Mouse (Mus musculus) heart, adult 2 months (tissue): ENCODE results near the gene Lmo1. TPM values are rescaled to one million over a fixed set of nuclear protein-coding genes. Genes with fewer than 3 reads are reported as not detected.
A peak's percentile ranks its signal among the peaks of the same experiment; 100 is the strongest.

Experiments
- DNase-seq, 2 experiments: peaks; one replicate each; pipeline ENCODE4 v3.0.0; 2021
- H3K27ac ChIP-seq: fragments of 200-600 bp; 2 replicates; pipeline ENCODE4 v1.8.1; 2022
- H3K27me3 ChIP-seq: fragments of 200-500 bp; 2 replicates; pipeline ENCODE4 v1.6.1; 2012; ENCODE audit warnings: mild to moderate bottlenecking, low read length, inconsistent platforms, mixed read lengths; ENCODE audit not compliant: control insufficient read depth, insufficient read depth
- H3K36me3 ChIP-seq: fragments of 200-500 bp; 2 replicates; pipeline ENCODE4 v1.6.1; 2012; ENCODE audit warnings: low read length, inconsistent platforms; ENCODE audit not compliant: control insufficient read depth, insufficient read depth
- H3K4me1 ChIP-seq: fragments of 200-500 bp; 2 replicates; pipeline ENCODE4 v1.6.1; 2011; ENCODE audit warnings: low read length; ENCODE audit not compliant: control insufficient read depth, insufficient read depth
- H3K4me3 ChIP-seq: fragments of 200-600 bp; 2 replicates; pipeline ENCODE4 v1.8.1; 2022
- H3K79me2 ChIP-seq: fragments of 200-500 bp; replicated peaks from 2 replicates; pipeline ENCODE4 v1.6.1; 2012; ENCODE audit warnings: mild to moderate bottlenecking, inconsistent platforms, low read length, moderate library complexity, mixed read lengths; ENCODE audit not compliant: control insufficient read depth, insufficient read depth
- H3K9ac ChIP-seq: fragments of 200-500 bp; 2 replicates; pipeline ENCODE4 v1.6.1; 2012; ENCODE audit warnings: low read depth, mild to moderate bottlenecking, control low read depth, inconsistent platforms, low read length, mixed read lengths
- CTCF ChIP-seq: fragments of 200-600 bp; IDR thresholded peaks from 2 replicates; pipeline ENCODE4 v1.8.1; 2022; ENCODE audit warnings: antibody characterized with exemption, mild to moderate bottlenecking, moderate library complexity
- EP300 ChIP-seq: fragments of 200-500 bp; IDR thresholded peaks from 2 replicates; pipeline ENCODE4 v1.6.1; 2011; ENCODE audit warnings: low read depth, low read length, control low read depth; ENCODE audit not compliant: insufficient read depth
- POLR2A ChIP-seq: fragments of 200-500 bp; IDR thresholded peaks from 2 replicates; pipeline ENCODE4 v1.6.1; 2011; ENCODE audit warnings: mild to moderate bottlenecking, low read depth, low read length, control low read depth; ENCODE audit not compliant: insufficient read depth
- WGBS: fragments of 180-500 bp; shearing (Covaris S2); methylation state at CpG from one replicate; pipeline ENCODE4 v1.1.7; 2018; 5-methylcytosine and 5-hydroxymethylcytosine counted together
- intact Hi-C: fragments of 180-260 bp; cut with DNase I; formaldehyde crosslinking; loops from one replicate; pipeline ENCODE4 v1.15.1; 2025
- polyA plus RNA-seq: library from polyadenylated mRNA; depleted of rRNA; stranded (reverse); fragments of >200 nt; gene quantifications from 2 replicates; pipeline ENCODE4 v1.2.3, GENCODE M21; 2012
- total RNA-seq, 2 experiments: library from RNA; stranded (reverse); gene quantifications; 2 replicates each; pipeline ENCODE4 v1.2.3; 2021

Gene Lmo1
- total and polyA plus RNA-seq, 3 experiments, result 2.0 to 8.1 (median 2.8) TPM

DNA sequence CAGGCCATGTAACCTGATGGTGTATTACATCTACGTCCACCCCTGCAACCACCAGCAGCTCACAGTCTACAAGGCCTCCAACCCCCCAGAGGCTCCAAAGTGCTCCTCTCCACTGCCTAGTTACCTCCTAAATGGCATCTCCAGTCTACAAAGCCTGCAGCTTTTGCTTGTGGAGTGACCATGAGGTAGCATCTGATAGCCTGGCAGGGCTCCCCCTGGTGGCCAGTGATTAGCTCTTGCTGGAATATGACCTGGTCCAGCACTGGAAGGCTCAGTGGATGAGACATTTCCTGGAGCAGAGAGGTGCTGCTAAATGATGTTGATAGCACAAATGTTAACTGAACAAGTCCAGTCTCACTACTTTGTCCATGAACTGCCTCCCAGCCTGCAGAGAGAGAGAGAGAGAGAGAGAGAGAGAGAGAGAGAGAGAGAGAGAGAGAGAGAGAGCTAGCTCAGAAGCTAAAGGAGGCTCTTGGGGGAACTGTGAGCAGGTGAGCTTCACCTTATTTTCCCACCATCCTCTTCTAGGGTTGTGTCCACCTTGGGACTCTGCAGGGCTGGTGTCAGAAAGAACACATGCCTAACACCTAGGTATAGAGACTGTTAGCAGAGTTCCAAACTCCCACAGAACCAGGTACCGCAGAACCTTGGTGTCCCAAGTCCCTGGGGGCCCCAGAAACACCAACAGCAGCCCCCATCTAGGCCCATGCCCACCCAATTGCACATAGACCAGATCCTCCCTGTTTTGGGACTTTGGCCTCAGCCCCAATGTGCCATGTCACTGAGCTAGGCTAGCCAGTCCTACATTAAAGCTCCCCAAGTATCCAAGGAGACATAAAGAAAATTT lies 43.3 kb upstream of the Lmo1 start:
- Histone ChIP-seq H3K4me3 (no peak overlapping the region), H3K4me1 (no peaks in the 10 kb centered on the region), H3K27me3 (no peaks in the 10 kb centered on the region), H3K36me3 (no peaks in the 10 kb centered on the region), H3K27ac (no peak overlapping the region), H3K9ac (no peak overlapping the region), H3K79me2 (no peaks in the 10 kb centered on the region)
- peak; percentile 63 to 77 for DNase-seq
- 85% methylated on average over 2 of the region's 2 CpGs for WGBS
- TF ChIP-seq CTCF, result peak; percentile 89
- no peak for TF ChIP-seq POLR2A
- intact Hi-C loops, result loop anchor here (1.0 to 5.0 kb wide), 3 partner anchors 48 to 121 kb away; no protein-coding TSS in a partner anchor

- 62% methylated on average over 2 of the region's 2 CpGs for WGBS
- Histone ChIP-seq H3K27ac (no peak overlapping the region), H3K36me3 (no peaks in the 10 kb centered on the region), H3K27me3 (no peaks in the 10 kb centered on the region), H3K9ac (no peak overlapping the region), H3K4me3 (no peak overlapping the region), H3K79me2 (no peaks in the 10 kb centered on the region), H3K4me1 (no peaks in the 10 kb centered on the region; the same call in 1 of the 2 replicates)
- TF ChIP-seq EP300 (no peak), CTCF (no peak), POLR2A (no peak)
- intact Hi-C loops, result no loop called here
- DNase-seq, result no peak
Measured at GRCm38 (mm10) chr7:109209804-109210203, 34.8 kb upstream of the Lmo1 start.

DNA sequence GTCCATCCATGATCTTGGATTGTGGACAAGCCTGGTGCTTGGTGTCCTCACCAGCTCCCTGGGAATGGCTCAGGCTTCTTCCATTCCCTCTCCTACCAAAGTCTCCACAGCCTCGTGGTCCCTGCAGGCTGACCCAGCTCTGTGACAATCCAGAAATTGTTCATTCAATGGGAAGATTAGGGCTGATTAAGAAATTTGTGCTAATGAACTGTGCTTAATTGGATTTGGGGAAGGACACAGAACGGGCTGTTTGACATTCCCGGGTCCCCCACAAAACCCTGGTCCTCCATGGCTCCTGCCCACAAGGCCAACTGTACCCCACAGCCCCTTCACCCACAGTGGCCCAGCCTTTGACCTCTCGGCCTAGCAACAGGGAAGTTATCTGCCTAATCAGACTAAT lies 32.8 kb upstream of the Lmo1 start:
- Histone ChIP-seq H3K4me1 (no peaks in the 10 kb centered on the region; the same call in 1 of the 2 replicates), H3K4me3 (no peak overlapping the region), H3K36me3 (no peaks in the 10 kb centered on the region), H3K9ac (no peak overlapping the region), H3K79me2 (no peaks in the 10 kb centered on the region), H3K27me3 (no peaks in the 10 kb centered on the region), H3K27ac (no peak overlapping the region)
- DNase-seq, result no peak
- 86% methylated on average over 4 of the region's 4 CpGs for WGBS
- TF ChIP-seq EP300 (no peak), CTCF (no peak), POLR2A (no peak)
- intact Hi-C loops, result no loop called here

GRCm38 (mm10) chr7:109206358-109206757 lies 31.4 kb upstream of the Lmo1 start:
- Histone ChIP-seq H3K4me3 (no peak overlapping the region), H3K27ac (no peak overlapping the region), H3K36me3 (no peaks in the 10 kb centered on the region), H3K79me2 (no peaks in the 10 kb centered on the region), H3K9ac (no peak overlapping the region), H3K4me1 (no peaks in the 10 kb centered on the region; the same call in 1 of the 2 replicates), H3K27me3 (no peaks in the 10 kb centered on the region)
- TF ChIP-seq POLR2A (no peak), EP300 (no peak)
- 34% methylated on average over 2 of the region's 2 CpGs for WGBS
- DNase-seq, result no peak
- intact Hi-C loops, result no loop called here

DNA sequence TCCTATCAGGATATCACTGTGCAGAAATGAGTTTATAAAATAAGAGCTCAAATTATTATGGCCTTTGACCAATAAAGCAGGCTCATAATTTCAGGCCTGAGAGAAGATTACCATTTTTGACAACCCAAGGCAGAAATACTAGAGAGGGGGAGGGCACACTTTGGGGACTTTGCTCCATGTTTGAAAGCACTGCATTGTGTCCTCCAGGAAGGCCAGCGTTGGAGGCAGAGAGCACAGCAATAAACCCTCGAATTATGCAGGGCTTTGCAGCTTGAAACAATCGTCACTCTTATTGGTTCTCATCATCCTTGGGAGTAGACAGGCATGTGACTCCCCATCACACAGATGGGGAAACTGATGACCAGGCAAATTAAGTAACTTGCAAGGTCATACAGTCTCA lies 28.1 kb upstream of the Lmo1 start:
- Histone ChIP-seq H3K4me1 (no peaks in the 10 kb centered on the region), H3K4me3 (no peak overlapping the region), H3K36me3 (no peaks in the 10 kb centered on the region), H3K27ac (no peak overlapping the region), H3K9ac (no peak overlapping the region), H3K27me3 (no peaks in the 10 kb centered on the region), H3K79me2 (no peaks in the 10 kb centered on the region)
- 59% methylated on average over 3 of the region's 3 CpGs for WGBS
- no peak for DNase-seq
- TF ChIP-seq EP300 (no peak), CTCF (no peak), POLR2A (no peak)
- intact Hi-C loops, result no loop called here

DNA sequence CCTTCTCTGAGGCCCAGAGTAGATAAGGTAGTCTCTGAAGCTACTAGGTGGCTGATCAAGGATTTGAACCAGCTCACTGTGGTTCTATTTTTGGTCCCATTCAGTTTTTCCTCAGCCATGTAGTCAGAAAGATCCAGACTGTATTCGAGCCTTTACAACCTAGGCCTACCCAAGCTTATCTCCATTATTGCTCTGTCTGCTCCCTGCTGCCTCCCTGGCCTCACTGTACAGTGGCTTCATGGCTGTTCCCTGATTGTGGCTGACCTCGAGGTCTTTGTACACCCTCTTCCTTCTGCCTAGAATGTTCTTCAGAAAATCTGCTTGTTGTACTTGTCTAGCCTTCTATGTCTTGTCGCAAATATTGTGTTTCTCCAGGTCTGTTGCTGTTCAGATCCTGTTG lies 25.6 kb upstream of the Lmo1 start:
- Histone ChIP-seq H3K79me2 (no peaks in the 10 kb centered on the region), H3K27me3 (no peaks in the 10 kb centered on the region), H3K36me3 (no peaks in the 10 kb centered on the region), H3K4me3 (no peak overlapping the region), H3K27ac (no peak overlapping the region), H3K4me1 (peaks cover 1% of the 10 kb centered on the region; the same call in 1 of the 2 replicates), H3K9ac (no peak overlapping the region)
- TF ChIP-seq POLR2A (no peak), CTCF (no peak)
- DNase-seq, result no peak
- intact Hi-C loops, result no loop called here
- WGBS, result 73% methylated on average over 3 of the region's 3 CpGs
